Mouse (Mus musculus) 3134 (cell line): Measurements from ENCODE around the gene Pus7l.
"Not testable (repeated sequence)": the region's sequence is repeated elsewhere in the genome, so short reads cannot be mapped to it uniquely, and the experiment has no call there.

Source experiments
- DNase-seq: peaks from one replicate; pipeline ENCODE4 v3.0.0-alpha.2; 2011; ENCODE audit warnings: low spot score; ENCODE audit not compliant: insufficient read length; ENCODE audit errors: extremely low read depth

Gene Pus7l

GRCm38 (mm10) chr15:94544052-94544636 is 797 bp upstream of the Pus7l start:
- no peak for DNase-seq

- no peak for DNase-seq
Observed at GRCm38 (mm10) chr15:94542567-94543408, 559 bp downstream of the Pus7l start.

GRCm38 (mm10) chr15:94539296-94539695 is 4.1 kb downstream of the Pus7l start:
- DNase-seq = no peak

- no peak for DNase-seq
Observed at GRCm38 (mm10) chr15:94535521-94535920, 7.8 kb downstream of the Pus7l start.

- no peak for DNase-seq
Observed at GRCm38 (mm10) chr15:94532956-94533355, 10.4 kb downstream of the Pus7l start.

- no peak for DNase-seq
Observed at GRCm38 (mm10) chr15:94532306-94532705, 11.0 kb downstream of the Pus7l start.

- no peak for DNase-seq
Observed at GRCm38 (mm10) chr15:94530519-94530918, 12.8 kb downstream of the Pus7l start.

- no peak for DNase-seq
Observed at GRCm38 (mm10) chr15:94524956-94525355, 18.4 kb downstream of the Pus7l start.

- no peak for DNase-seq
Observed at GRCm38 (mm10) chr15:94523251-94523650, 20.1 kb downstream of the Pus7l start.

- DNase-seq = no peak
Observed at GRCm38 (mm10) chr15:94520959-94521358, 22.4 kb downstream of the Pus7l start.

GRCm38 (mm10) chr15:94520205-94520900 is 23.0 kb downstream of the Pus7l start:
- no peak for DNase-seq

- no peak for DNase-seq
Observed at GRCm38 (mm10) chr15:94517913-94518491, 25.3 kb downstream of the Pus7l start.

GRCm38 (mm10) chr15:94503451-94504215 is 39.7 kb downstream of the Pus7l start:
- peak; percentile 25 for DNase-seq

GRCm38 (mm10) chr15:94499260-94499659 is 44.1 kb downstream of the Pus7l start:
- no peak for DNase-seq

- DNase-seq = no peak
Observed at GRCm38 (mm10) chr15:94495936-94496335, 47.4 kb downstream of the Pus7l start.

- DNase-seq = no peak
Observed at GRCm38 (mm10) chr15:94494445-94494844, 48.9 kb downstream of the Pus7l start.

- DNase-seq = no peak
Observed at GRCm38 (mm10) chr15:94489433-94489832, 53.9 kb downstream of the Pus7l start.

- not testable (repeated sequence) for DNase-seq
Observed at GRCm38 (mm10) chr15:94488028-94488427, 55.3 kb downstream of the Pus7l start.

- DNase-seq = no peak
Observed at GRCm38 (mm10) chr15:94482555-94482954, 60.8 kb downstream of the Pus7l start.

- no peak for DNase-seq
Observed at GRCm38 (mm10) chr15:94480792-94481191, 62.6 kb downstream of the Pus7l start.
